Mouse (Mus musculus): ENCODE data around the gene Pcbp4. TPM values are rescaled to one million over a fixed set of nuclear protein-coding genes. Genes with fewer than 3 reads are reported as not detected.
A peak's percentile ranks its signal among the peaks of the same experiment; 100 is the strongest.

Gene Pcbp4
- polyA plus RNA-seq, 2 experiments, result 5.7 to 11.3 TPM

- 62% methylated on average over 9 of the region's 9 CpGs for WGBS (ENCODE audit: insufficient replicate concordance)
- TF ChIP-seq CTCF (IDR thresholded peaks at IDR 0.05; ENCODE audit: low read depth) (no peak), EP300 (IDR thresholded peaks at IDR 0.05; ENCODE audit: low read depth) (no peak)
- Histone ChIP-seq H3K4me1 (replicated peaks; ENCODE audit: control insufficient read depth in 2 of 2, insufficient read depth in 2 of 2, low read length in 1 of 2) (peaks cover 6 to 12% of the 10 kb centered on the region in 2 experiments; a peak in 3 of 4 replicates), H3K9ac (replicated peaks) (peak overlapping the region; percentile 55), H3K9me3 (ENCODE audit: control insufficient read depth, low read length) (no peaks in the 10 kb centered on the region), H3K27me3 (ENCODE audit: control insufficient read depth, insufficient read depth, low read length) (no peaks in the 10 kb centered on the region), H3K4me2 (ENCODE audit: low read depth) (peak overlapping the region; percentile 92), H3K4me3 (ENCODE audit: insufficient read depth in 1 of 2, low read depth in 2 of 2, low read length in 2 of 2) (peak overlapping the region; percentile 63 to 75), H3K27ac (no peak overlapping the region), H3K36me3 (replicated peaks; ENCODE audit: control insufficient read depth, insufficient read depth, low read depth) (no peaks in the 10 kb centered on the region; the same call in 1 of the 2 replicates)
- DNase-seq (ENCODE audit: low read depth in 3 of 3, low spot score in 3 of 3) (no peak), ATAC-seq (ENCODE audit: insufficient read depth) (no peak)
These were observed 25.0 kb downstream of the Pcbp4 start for GRCm38 (mm10) chr9:106478101-106478500.

GRCm38 (mm10) chr9:106480541-106480940 is 27.4 kb downstream of the Pcbp4 start:
- TF ChIP-seq CTCF (IDR thresholded peaks at IDR 0.05; ENCODE audit: low read depth) (no peak), EP300 (IDR thresholded peaks at IDR 0.05; ENCODE audit: low read depth) (no peak)
- 82% methylated on average over 7 of the region's 7 CpGs for WGBS (ENCODE audit: insufficient replicate concordance)
- Histone ChIP-seq H3K4me3 (ENCODE audit: insufficient read depth in 1 of 2, low read depth in 2 of 2, low read length in 2 of 2) (no peak overlapping the region), H3K9me3 (ENCODE audit: control insufficient read depth, low read length) (no peaks in the 10 kb centered on the region), H3K27me3 (ENCODE audit: control insufficient read depth, insufficient read depth, low read length) (no peaks in the 10 kb centered on the region), H3K36me3 (replicated peaks; ENCODE audit: control insufficient read depth, insufficient read depth, low read depth) (no peaks in the 10 kb centered on the region; the same call in 1 of the 2 replicates), H3K4me2 (ENCODE audit: low read depth) (no peak overlapping the region), H3K9ac (replicated peaks) (no peak overlapping the region), H3K27ac (no peak overlapping the region), H3K4me1 (replicated peaks; ENCODE audit: control insufficient read depth in 2 of 2, insufficient read depth in 2 of 2, low read length in 1 of 2) (peaks cover 6 to 12% of the 10 kb centered on the region in 2 experiments; a peak in 3 of 4 replicates)
- DNase-seq (ENCODE audit: low read depth in 3 of 3, low spot score in 3 of 3) (no peak), ATAC-seq (ENCODE audit: insufficient read depth) (no peak)

- Histone ChIP-seq H3K9ac (replicated peaks) (no peak overlapping the region), H3K27ac (no peak overlapping the region), H3K4me2 (ENCODE audit: low read depth) (no peak overlapping the region), H3K4me1 (replicated peaks; ENCODE audit: control insufficient read depth in 2 of 2, insufficient read depth in 2 of 2, low read length in 1 of 2) (peaks cover 6 to 12% of the 10 kb centered on the region in 2 experiments; a peak in 3 of 4 replicates), H3K4me3 (ENCODE audit: insufficient read depth in 1 of 2, low read depth in 2 of 2, low read length in 2 of 2) (no peak overlapping the region), H3K27me3 (ENCODE audit: control insufficient read depth, insufficient read depth, low read length) (no peaks in the 10 kb centered on the region), H3K9me3 (ENCODE audit: control insufficient read depth, low read length) (no peaks in the 10 kb centered on the region), H3K36me3 (replicated peaks; ENCODE audit: control insufficient read depth, insufficient read depth, low read depth) (no peaks in the 10 kb centered on the region; the same call in 1 of the 2 replicates)
- WGBS (ENCODE audit: insufficient replicate concordance), result 67% methylated on average over 15 of the region's 15 CpGs
- ATAC-seq (ENCODE audit: insufficient read depth), result no peak
- TF ChIP-seq CTCF (IDR thresholded peaks at IDR 0.05; ENCODE audit: low read depth), result no peak
- no peak for TF ChIP-seq EP300 (IDR thresholded peaks at IDR 0.05; ENCODE audit: low read depth)
- DNase-seq (ENCODE audit: low read depth in 3 of 3, low spot score in 3 of 3), result no peak
These were observed 28.0 kb downstream of the Pcbp4 start for GRCm38 (mm10) chr9:106481075-106481474.

DNA sequence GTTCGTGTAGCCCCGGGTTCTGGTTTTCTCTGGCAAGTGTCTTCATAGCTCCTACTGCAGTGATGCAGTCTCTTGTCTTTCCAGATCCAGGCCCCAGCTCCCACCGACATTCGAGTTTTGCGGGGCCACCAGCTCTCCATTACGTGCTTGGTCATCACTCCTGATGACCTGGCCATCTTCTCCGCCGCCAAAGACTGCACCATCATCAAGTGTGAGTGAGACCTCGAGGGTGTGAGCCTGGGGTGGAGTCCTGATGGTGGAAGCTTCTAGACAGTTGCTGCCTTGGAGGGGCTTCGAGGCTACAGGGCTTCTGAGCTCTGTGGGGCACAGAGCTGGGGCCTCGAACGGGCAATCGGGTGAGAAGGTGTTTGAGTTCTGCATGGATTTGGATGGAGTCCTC is 28.6 kb downstream of the Pcbp4 start:
- no peaks in the 10 kb centered on the region; the same call in 1 of the 2 replicates for H3K36me3 ChIP-seq (replicated peaks; ENCODE audit: control insufficient read depth, insufficient read depth, low read depth)
- no peaks in the 10 kb centered on the region for H3K27me3 ChIP-seq (ENCODE audit: control insufficient read depth, insufficient read depth, low read length)
- H3K9me3 ChIP-seq (ENCODE audit: control insufficient read depth, low read length), result no peaks in the 10 kb centered on the region
- DNase-seq (ENCODE audit: low read depth in 3 of 3, low spot score in 3 of 3) (no peak), ATAC-seq (ENCODE audit: insufficient read depth) (no peak)
- no peak overlapping the region for H3K4me3 ChIP-seq (ENCODE audit: insufficient read depth in 1 of 2, low read depth in 2 of 2, low read length in 2 of 2)
- no peak overlapping the region for H3K27ac ChIP-seq
- H3K4me2 ChIP-seq (ENCODE audit: low read depth), result no peak overlapping the region
- H3K4me1 ChIP-seq (replicated peaks; ENCODE audit: control insufficient read depth in 2 of 2, insufficient read depth in 2 of 2, low read length in 1 of 2), result peaks cover 6 to 8% of the 10 kb centered on the region in 2 experiments; a peak in 3 of 4 replicates
- 80% methylated on average over 13 of the region's 13 CpGs for WGBS (ENCODE audit: insufficient replicate concordance)
- no peak overlapping the region for H3K9ac ChIP-seq (replicated peaks)
- TF ChIP-seq CTCF (IDR thresholded peaks at IDR 0.05; ENCODE audit: low read depth) (no peak), EP300 (IDR thresholded peaks at IDR 0.05; ENCODE audit: low read depth) (no peak)

DNA sequence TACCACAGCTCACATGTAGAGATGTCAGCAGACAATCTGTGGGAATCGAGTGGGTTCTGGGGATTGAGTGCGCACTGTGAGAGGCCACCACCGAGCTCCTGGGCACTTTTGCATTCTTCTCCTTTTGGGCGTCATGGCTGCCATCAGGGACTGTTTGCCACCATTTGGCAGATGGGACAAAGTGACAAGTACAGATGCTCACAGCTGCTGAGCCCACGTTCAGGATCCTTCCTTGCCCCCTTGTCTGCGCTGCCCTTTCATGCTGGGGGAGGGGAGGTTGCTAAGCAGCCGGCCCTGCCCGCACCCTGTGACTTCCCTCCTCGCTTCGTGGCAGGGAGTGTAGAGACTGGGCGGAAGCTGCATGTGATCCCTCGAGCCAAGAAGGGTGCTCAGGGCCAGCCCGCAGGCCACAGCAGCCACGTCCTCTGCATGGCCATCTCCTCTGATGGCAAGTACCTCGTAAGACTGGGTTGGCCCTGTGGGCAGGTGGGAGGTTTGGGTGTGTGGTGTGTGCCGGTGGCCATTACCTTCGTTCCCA is 29.6 kb downstream of the Pcbp4 start:
- no peaks in the 10 kb centered on the region; the same call in 1 of the 2 replicates for H3K36me3 ChIP-seq (replicated peaks; ENCODE audit: control insufficient read depth, insufficient read depth, low read depth)
- H3K27me3 ChIP-seq (ENCODE audit: control insufficient read depth, insufficient read depth, low read length), result no peaks in the 10 kb centered on the region
- no peak overlapping the region for H3K4me2 ChIP-seq (ENCODE audit: low read depth)
- peaks cover 5 to 6% of the 10 kb centered on the region in 2 experiments; a peak in 3 of 4 replicates for H3K4me1 ChIP-seq (replicated peaks; ENCODE audit: control insufficient read depth in 2 of 2, insufficient read depth in 2 of 2, low read length in 1 of 2)
- H3K9ac ChIP-seq (replicated peaks), result no peak overlapping the region
- 78% methylated on average over 17 of the region's 17 CpGs for WGBS (ENCODE audit: insufficient replicate concordance)
- H3K27ac ChIP-seq, result no peak overlapping the region
- TF ChIP-seq EP300 (IDR thresholded peaks at IDR 0.05; ENCODE audit: low read depth) (no peak), CTCF (IDR thresholded peaks at IDR 0.05; ENCODE audit: low read depth) (no peak)
- H3K4me3 ChIP-seq (ENCODE audit: insufficient read depth in 1 of 2, low read depth in 2 of 2, low read length in 2 of 2), result no peak overlapping the region
- no peaks in the 10 kb centered on the region for H3K9me3 ChIP-seq (ENCODE audit: control insufficient read depth, low read length)
- ATAC-seq (ENCODE audit: insufficient read depth), result no peak
- DNase-seq (ENCODE audit: low read depth in 3 of 3, low spot score in 3 of 3), result no peak
